Mouse (Mus musculus) adipocyte (in vitro differentiated cells): Measurements from ENCODE around the gene Zfp146.
"Not testable (repeated sequence)": the region's sequence is repeated elsewhere in the genome, so short reads cannot be mapped to it uniquely, and the experiment has no call there.

Source experiments
- DNase-seq: peaks from one replicate; pipeline ENCODE4 v3.0.0-alpha.2; 2016; ENCODE audit warnings: low spot score

Zfp146 gene

DNA sequence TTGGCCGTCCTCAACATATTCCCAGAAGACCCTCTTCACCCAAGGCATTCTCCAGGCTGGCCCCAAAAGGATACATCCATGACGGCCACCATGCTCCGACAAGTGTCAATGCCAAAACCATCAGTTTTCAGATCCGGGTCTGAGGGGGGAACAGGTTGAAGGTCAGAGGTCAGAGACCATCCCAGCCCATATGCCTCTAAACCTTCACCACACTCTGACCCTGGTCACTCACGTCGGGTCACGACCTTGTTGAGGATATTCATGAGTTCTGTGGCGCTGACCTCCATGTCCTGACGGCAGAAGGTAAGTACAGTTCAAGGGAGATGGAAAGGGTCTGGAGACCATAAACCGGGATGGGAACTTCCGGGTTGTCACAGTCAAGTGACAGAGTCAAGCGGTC lies 22.5 kb upstream of the Zfp146 start:
- no peak for DNase-seq

DNA sequence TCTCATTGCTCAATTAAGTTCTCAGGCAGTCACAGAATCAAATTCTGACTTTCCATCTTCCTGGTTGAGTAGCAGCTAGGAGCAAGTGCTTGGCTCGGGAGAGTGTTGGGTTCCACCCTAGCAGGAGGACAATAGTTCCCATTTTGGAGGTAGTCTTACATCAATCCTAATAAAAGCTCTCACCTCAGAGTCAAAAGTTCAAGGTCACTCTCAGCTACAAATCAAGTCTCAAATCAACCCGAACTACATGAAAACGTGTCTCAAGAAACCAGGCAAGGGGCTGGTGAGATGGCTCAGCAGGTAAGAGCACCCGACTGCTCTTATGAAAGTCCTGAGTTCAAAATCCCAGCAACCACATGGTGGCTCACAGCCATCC lies 19.6 kb upstream of the Zfp146 start:
- no peak for DNase-seq

DNA sequence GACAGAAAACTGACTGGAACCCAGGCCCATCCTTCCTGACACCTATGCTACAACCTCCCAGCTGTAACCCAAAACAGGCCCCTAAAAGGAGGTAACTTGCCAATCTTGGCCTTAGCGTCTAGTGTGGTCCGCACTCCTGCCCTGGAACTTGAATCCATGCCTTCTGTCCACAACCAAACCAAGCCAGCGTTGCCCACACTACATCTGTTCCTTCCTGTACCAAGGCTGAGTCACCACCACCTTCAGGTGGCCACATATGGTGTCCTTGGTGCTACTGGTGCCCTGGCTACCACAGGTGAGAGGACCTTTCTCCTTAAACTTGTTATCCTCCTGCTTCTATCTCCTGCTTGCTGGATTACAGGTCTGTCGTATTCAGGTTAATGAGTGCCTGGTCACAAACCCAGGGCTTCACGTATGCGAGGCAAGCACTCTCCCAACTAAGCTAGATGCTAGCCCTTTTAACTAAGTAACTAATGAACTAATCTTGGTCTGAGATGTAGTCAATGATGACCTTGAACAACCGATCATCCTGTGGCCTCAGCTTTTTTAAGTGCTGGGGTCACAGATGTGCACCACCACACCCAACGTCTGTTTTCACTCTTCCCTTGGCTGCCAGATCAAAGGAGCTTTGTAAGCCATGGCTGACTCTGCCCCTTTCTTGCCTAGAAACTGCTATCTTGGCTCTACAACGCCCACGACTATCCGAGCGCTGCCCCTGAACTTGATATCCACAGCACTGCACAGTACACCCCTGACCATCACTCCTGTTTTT lies 19.0 kb upstream of the Zfp146 start:
- DNase-seq, result no peak

DNA sequence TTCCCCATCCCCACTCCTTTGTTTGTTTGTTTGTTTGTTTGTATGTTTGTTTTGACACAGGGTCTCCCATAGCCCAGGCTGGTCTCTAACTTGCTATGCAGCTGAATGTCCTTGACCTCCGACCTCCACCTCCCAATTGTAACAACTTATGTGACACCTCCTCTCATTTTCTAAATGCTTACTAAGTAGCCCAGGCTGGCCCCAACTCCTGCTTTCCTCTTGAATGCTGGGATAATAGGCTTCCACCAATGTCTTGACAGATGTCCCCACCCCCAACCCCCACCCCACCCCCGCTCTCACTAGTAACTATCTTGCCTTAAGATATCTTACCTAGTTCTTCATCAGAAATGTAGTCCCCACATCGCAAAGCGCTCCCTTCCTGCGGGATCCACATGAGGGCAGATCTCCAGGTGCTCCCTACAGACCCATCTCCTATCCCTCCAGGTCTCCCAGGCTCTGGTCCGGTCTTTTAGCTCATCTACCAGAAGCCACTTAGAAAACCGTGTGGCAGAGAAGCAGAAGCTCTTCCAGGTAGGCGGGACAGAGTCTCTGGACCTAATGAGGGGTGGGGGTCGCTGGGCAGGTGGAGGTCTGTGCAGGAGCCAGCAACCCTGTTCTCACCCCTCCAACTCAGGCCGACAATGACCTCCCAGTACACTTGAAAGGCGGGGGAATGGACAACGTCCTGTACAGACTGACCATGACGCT lies 15.2 kb upstream of the Zfp146 start:
- no peak for DNase-seq

DNA sequence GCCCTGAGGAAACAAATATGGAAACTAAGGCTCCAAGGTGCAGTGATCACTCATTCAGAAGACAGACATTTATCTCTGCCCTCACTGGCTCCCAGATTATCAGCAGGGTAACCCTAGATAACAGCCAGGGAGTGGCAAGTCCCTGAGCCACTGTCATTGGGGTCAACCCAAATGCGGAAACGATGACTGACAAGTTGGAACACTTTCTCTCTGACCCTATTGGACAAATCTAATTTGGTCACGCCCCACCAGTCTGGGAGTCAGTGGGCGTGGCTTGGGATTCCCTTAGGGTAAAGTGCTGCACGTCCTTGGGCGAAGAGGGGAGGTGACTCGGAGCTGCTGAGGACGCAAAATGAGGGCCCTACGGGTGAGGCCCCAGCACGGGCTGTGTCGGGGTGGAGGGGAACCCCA lies 14.3 kb upstream of the Zfp146 start, which contains the start of gene Cox7a1:
Gene Cox7a1 (plus strand): TSS at position 266 of the 411 bp plus-strand sequence.
- DNase-seq, result peak; percentile 70

DNA sequence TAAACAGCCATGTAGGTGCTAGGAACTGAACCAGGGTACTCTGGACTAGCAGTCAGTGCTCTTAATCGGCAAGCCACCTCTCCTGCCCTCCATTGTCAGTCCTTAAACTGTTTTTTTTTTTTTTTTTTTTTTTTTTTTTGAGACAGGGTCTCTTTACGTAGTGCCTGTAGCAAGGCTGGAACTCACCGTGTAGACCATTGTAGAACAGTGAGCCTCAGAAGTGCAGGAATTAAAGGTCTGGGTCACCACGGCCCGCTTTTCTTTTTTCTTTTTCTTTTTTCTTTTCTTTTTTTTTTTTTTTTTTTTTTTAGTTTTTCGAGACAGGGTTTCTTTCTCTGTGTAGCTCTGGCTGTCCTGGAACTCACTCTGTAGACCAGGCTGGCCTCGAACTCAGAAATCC lies 13.6 kb upstream of the Zfp146 start:
- DNase-seq, result not testable (repeated sequence)

DNA sequence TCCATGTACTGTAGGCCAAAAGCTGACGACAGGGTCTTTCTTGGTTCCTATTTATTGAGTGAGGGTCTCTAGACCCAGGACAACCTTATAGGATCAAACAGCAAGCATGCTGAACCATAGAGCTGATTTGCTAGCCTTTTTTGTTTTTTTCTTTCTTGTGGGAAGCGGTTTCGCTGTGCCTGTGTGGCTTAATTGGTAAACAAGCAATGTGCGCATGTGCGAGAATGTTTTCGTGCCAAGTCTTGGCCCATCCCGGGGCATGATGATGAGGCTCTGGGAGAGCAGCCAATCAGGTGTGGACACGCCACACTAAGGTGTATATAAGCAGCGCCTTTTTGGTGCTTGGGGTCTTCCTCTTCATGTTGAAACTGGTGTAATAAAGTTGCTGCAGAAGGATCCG lies 12.4 kb upstream of the Zfp146 start:
- not testable (repeated sequence) for DNase-seq

DNA sequence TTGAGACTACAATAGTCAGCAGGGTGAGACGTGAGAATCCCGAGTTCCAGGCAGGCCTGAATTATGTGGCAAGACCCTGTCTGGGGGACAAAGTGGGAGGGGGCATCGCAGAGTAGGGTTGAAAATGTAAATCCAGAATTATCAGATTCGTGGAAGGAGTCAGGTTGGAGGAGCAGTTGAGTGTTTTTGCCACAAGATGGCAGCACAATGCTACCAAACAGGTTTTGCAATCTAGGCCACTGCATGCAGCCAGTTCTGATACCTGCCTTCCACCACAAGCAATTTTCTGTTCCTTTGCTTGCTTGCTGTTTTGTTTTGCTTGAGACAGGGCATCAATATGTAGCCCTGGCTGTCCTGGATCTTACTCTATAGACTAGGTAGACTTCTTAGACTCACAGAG lies 11.8 kb upstream of the Zfp146 start:
- DNase-seq, result peak; percentile 71

DNA sequence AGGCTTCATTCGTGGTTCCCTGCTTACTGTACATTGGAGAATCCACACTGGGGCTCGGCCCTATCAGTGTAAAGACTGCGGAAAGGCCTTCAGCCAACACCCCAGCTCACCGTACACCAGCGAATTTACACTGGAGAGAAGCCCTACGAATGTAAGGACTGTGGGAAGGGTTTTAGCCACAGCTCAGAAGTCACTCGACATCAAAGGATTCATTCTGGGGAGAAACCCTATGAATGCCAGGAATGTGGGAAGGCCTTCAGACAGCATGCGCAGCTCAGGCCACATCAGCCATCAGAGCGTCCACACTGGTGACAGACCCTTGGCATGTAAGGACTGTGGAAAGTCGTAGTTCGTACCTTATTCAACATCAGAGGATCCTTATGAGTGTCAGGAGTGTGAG lies 8.7 kb upstream of the Zfp146 start:
- DNase-seq, result no peak

DNA sequence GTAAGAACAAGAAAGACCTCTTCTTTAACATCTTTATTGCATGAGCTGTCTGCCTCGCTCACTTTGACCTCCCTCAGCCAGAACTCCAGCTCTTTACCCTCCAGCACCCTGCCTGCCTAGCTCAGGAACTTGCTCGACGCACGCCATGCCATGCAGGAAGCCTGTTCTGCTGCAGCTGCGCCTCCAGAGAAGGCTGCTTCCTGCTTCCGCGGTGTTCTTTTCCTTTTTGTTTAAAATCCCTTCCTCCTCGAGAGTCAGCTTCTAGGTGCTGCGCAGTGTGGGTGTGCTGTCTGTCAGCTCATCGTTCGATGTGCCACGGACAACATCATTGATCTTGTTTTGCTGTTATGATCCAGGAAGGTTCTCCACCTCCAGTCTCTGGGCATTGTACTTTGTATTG lies 6.9 kb upstream of the Zfp146 start:
- no peak for DNase-seq

DNA sequence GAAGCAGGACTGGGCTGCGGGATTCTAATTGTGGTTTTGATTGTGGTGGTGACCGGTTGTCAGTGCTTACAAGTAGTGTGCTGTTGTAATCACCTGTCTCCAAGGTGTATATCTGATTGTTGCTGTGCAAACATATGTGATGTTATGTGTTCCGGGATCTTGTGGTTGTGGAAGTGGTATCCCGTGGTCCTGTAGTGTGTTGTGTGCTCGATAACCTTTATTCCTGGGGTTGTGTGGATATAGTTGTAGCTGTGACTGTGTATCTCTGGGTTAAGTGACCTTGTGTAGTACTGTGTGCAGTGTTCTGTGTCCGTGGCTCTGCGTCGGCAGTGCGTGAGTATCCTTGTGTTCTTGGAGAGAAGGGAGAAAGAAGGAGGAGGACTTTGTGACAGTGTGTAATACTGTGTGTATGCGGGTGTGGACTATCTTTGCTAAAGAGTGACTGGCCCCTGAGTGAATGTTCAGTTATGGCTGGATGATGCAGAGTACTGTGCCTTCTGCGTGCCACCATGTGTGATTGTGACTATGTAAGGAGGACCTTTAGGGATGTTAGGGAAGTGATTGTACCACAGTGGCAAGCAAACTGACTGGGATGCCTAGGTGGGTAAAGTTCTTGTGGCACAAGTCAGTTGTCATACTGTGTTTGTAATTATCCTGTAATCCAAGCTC lies 867 bp upstream of the Zfp146 start:
- no peak for DNase-seq

DNA sequence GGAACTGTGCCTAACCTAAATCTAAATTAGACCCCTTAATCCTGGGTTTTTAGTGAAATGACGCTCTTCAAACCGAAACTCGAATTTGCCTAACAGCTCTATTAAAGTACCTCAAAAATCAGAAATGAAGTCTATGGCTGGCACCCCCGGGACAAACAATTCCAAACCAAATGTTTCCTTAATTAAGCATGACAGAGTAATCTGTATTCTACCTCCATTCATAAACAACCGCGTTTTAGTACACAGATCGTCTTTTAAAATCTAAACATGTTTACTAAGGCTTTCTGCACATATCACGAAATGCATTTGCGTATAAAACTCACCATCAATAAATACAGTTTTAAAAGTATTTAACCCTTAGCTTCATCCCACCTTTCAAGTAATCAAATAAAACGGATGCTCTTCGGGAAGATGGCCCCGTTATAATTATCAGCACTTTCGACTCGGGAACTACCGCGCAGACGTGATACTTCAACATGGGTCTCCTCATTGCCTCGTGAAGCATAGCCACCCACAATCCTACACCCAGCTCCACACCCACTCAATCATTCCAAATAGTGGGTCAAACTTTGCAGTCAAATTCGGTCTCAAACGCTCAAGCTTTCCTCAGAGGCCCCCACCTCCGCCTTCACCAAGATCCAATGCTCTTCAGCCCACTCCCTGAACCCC lies 502 bp downstream of the Zfp146 start:
- DNase-seq, result no peak

DNA sequence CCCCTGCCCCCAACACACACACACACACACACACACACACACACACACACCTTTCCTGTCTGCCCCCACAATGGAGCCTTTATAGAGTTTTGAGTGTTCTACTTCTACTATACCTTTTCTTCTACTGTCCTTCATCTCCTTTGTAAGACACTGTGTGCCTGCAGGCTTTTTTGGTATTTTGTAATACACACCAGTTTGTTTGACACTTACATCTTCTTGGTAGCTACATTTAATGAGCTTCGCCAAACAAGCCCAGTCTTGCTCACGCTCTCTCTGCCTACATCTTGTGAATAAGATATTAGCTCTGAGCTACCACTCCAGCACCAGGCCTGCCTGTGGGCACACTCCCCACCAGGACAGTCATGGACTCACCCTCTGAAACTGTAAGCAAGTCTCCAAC lies 4.8 kb downstream of the Zfp146 start:
- DNase-seq, result no peak

DNA sequence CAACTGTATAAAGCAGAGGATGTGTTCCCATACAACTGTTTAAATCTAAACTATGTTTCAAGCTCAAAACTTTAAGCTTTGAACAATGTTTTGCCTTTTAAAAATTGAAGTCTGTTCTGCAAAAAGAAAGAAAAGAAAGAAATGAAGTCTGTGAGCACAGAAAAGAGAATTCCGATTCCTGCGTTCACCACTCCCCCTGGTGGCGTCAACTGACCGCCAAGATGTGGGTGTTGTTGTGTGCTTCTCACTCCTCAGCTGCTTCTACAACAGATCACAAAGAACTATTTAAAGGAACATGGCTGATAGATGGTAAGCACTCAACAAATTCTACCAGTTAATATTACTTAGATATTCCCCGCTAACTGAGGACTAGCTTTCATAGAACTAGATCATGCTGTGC lies 6.4 kb downstream of the Zfp146 start:
- DNase-seq, result no peak

DNA sequence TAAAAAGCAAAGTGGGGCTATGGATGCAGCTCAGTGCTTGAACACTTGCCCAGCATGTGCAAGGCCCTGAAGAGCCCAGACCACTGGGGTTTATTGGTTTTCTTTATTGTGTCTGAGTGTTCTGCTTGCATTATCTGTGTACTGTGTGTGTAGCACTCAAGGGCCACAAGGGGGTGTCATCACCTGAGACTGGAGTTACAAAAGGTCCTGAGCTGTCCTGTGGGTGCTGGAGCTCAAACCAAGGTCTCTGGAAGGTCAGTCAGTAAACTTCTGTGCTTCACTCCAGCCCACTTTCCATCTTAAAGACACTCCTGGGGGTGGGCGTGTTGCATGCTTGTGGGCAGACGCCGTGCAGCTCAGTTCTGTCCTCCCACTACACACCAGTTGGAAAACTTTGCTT lies 14.0 kb downstream of the Zfp146 start:
- no peak for DNase-seq

DNA sequence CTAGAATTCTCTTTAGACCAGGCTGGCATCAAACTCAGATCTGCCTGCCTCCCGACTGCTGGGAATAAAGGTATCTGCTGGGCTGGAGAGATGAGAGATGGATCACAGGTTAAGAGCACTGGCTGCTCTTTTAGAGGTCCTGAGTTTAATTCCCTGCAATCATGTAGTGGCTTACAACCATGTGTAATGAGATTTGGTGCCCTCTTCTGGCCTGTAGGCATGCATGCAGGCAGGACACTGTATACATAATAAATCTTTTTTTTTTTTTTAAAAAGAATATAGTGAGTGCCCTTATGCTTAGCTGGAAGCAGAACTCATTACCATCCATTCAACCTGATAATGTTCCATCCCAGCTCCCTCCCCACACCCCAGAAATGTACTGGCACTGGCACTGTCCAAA lies 15.5 kb downstream of the Zfp146 start:
- DNase-seq, result no peak

DNA sequence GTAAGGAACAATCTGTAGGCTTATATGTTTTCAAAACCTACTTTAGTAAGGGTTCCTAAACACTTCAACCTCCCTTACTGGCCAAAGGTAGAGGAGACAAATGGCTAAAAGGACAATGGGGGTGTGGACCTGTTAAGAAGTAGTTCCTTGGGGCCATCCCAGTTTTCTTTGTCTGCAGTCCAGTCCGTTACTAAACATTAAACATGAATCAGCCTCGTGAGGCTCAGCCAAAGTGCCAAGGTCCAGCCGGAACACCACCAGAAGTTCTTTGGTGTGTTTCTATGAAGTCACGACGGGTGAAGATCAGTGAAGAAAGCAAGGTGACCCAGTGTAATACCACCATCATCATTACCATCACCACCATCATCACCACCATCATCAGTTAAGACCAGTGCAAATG lies 22.5 kb downstream of the Zfp146 start:
- no peak for DNase-seq

DNA sequence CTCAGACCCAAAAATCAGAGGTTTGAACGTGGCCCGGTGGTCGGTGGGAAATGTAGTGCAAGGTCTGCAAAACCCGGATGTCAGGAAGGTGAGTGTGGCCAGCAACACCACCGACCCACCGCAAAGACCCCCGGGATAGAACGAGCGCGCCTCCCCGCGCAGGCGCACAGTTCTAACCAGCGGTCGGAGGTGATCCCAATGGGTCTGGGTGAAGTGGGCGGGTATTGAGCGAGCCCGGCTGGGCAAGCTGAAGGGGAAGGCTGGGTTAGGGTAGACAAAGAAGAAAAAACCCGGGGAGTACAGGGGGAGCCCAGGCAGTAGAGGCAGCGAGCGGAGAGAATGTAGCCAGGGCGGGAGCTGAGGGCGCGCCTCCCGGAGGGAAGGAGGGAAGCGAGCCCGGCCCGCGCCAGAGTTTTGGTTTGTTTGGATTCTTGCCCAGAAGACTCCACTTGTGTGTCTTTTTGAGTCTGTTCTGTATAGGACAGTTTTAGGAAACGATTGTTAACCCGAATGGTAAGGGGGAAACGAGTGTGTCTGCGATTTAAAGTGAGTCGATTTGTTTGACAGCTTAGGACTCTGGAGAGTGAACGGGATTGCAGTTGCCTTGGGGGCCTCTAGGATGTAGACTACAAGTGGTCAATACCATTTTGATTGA lies 25.9 kb downstream of the Zfp146 start:
- DNase-seq, result no peak

DNA sequence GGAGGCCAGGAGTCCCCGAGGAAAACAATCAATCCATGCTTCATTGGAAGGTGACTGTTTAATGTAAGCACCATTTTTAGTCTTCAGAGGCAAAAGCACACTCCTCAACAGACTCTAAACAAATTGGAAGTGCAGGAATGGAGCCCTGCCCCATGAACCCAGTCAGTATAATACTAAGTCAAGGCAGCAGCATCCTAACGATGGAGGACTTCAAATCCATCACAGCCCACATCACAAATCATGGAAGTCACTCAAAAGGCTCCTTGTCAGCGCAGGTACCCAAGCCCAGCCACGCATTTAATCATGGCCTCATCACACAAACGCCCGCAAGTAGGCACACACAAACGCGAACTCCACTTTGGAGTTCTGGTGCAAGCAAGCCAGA lies 26.4 kb downstream of the Zfp146 start:
- DNase-seq, result no peak

DNA sequence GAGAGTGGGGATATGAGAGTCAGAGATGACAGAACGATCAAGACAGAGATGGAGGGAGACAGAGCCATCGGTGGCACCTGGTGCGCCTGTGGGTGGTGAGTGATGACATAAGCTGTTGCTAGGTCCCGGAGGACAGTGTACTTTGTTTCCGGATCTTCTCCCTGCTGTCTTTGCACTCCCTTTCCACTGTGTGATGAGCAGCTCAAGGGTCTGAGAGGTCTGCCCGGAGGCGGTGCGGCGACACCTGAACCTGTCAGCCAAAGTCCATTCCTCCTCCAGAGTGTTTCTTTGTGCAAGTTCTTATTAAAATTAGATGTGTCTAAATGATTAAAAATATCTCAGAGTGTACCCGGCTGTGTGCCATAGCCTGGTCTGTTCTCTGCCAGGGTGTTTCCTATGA lies 32.7 kb downstream of the Zfp146 start:
- DNase-seq, result no peak

DNA sequence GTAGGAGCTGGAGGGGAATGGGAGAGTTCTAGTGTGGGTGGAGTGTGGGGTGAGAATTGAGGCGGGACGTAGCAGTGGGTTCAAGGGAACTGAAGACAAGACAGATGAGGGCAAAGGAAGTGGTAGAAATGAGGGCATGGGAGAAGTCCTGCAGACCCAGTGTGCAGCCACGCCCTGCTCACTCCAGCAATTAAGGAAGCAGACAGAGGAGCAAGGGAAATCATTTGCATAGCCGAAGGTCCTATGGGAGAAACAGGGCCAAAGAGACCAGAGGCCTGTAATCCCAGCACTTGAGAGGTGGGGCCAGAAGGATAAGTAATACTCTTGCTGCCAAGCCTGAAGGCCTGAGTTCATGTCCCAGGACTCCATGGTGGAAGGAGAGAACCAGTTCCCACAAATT lies 37.2 kb downstream of the Zfp146 start:
- no peak for DNase-seq

DNA sequence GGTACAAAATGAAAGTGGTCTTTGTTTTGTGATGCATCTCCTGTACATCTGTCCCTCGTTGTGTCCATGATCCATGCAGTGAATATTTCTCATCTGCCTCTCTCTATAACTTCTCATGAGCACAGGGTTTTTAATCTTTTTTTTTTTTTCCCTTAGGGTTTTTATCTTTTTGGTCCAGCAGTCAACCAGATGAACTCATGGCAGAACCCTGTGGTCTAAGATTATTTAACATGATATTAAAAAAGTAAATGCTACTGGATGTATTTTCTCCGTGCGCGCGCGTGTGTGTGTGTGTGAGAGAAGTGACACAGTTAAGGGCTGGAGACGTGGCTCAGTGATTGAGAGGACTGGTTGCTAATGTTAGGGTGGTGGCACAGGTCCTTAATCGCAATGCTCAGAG lies 39.6 kb downstream of the Zfp146 start:
- DNase-seq, result no peak
